Mouse (Mus musculus) testis, adult 2 months (tissue): ENCODE data around the gene Zfc3h1.

Experiments
- CTCF ChIP-seq: fragments of 200-500 bp; IDR thresholded peaks from 2 replicates; pipeline ENCODE4 v1.5.1; 2012; ENCODE audit warnings: low read depth, mild to moderate bottlenecking, inconsistent platforms, low read length, moderate library complexity; ENCODE audit not compliant: control insufficient read depth, insufficient read depth, insufficient replicate concordance
- POLR2A ChIP-seq: fragments of 200-500 bp; IDR thresholded peaks from 2 replicates; pipeline ENCODE4 v1.6.1; 2012; ENCODE audit warnings: low read depth, mild to moderate bottlenecking, inconsistent platforms, low read length, moderate library complexity; ENCODE audit not compliant: control insufficient read depth

DNA sequence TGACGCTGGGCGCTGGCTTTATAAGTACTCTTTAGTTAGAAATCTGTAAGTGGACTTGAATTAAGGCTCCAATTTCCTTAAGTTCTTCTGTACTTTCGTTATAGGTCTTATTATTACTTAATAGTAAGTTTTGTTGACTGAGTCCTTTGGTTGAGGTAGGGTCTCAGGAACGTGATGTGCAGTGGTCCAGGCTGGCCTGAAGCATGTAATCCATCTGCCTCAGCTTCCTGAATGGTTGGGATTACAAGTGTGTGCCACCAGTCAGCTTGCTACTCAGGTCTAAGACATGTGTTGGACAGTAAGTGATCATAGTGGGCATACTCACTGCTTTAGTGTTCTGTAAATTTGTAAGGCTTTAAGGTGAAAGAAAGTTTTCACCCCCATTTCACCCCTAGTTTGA is 6.3 kb downstream of the Zfc3h1 start:
- no peak for TF ChIP-seq POLR2A
- TF ChIP-seq CTCF, result no peak
